Mouse (Mus musculus) ES-Bruce4 (cell line): ENCODE data around the gene Lipt2. TPM values are rescaled to one million over a fixed set of nuclear protein-coding genes. Genes with fewer than 3 reads are reported as not detected.

Experiments used
- H3K27ac ChIP-seq: 2 replicates; pipeline ENCODE4 v1.5.1; 2012; ENCODE audit warnings: low read length, inconsistent platforms; ENCODE audit not compliant: insufficient read depth
- H3K27me3 ChIP-seq: 2 replicates; pipeline ENCODE4 v1.6.1; 2012; ENCODE audit warnings: mild to moderate bottlenecking, low read length, inconsistent platforms; ENCODE audit not compliant: control insufficient read depth, poor library complexity, insufficient read depth, severe bottlenecking
- H3K36me3 ChIP-seq: 2 replicates; pipeline ENCODE4 v1.6.1; 2012; ENCODE audit warnings: inconsistent platforms, mild to moderate bottlenecking, low read length, moderate library complexity; ENCODE audit not compliant: control insufficient read depth, poor library complexity, insufficient read depth, severe bottlenecking
- H3K4me1 ChIP-seq: one replicate; pipeline ENCODE4 v1.8.1; 2011; ENCODE audit warnings: low read length; ENCODE audit not compliant: control insufficient read depth, insufficient read depth
- H3K4me3 ChIP-seq: 2 replicates; pipeline ENCODE4 v1.5.1; 2011; ENCODE audit warnings: low read depth, mild to moderate bottlenecking, low read length
- H3K9ac ChIP-seq: 2 replicates; pipeline ENCODE4 v1.6.1; 2012; ENCODE audit warnings: low read depth, mild to moderate bottlenecking, inconsistent platforms; ENCODE audit not compliant: poor library complexity, severe bottlenecking
- H3K9me3 ChIP-seq: replicated peaks from 2 replicates; pipeline ENCODE4 v1.6.1; 2012; ENCODE audit warnings: mild to moderate bottlenecking, low read length, inconsistent platforms; ENCODE audit not compliant: control insufficient read depth, poor library complexity, insufficient read depth, severe bottlenecking
- CTCF ChIP-seq: IDR thresholded peaks from one replicate; pipeline ENCODE4 v1.8.1; 2011; ENCODE audit warnings: low read depth, low read length
- EP300 ChIP-seq: IDR thresholded peaks from 2 replicates; pipeline ENCODE4 v1.6.1; 2011; ENCODE audit warnings: low read depth, low read length; ENCODE audit not compliant: insufficient read depth
- POLR2A ChIP-seq: IDR thresholded peaks from one replicate; pipeline ENCODE4 v1.8.1; 2011; ENCODE audit warnings: low read length; ENCODE audit not compliant: insufficient read depth
- polyA plus RNA-seq: library from polyadenylated mRNA; stranded (reverse); fragments of >200 nt; gene quantifications from 2 replicates; pipeline ENCODE4 v1.2.4, GENCODE M21; 2011; ENCODE audit warnings: low read depth; ENCODE audit not compliant: missing spikeins, insufficient read depth, insufficient read length

The Lipt2 gene
- polyA plus RNA-seq = 7.6 and 8.8 TPM in 2 replicates

GRCm38 (mm10) chr7:100159105-100159841, at the start of gene Lipt2:
Gene Lipt2, plus strand, starts transcription at chr7:100159277.
- peak; percentile 75 for TF ChIP-seq POLR2A
- TF ChIP-seq CTCF = no peak
- no peak for TF ChIP-seq EP300
- no peaks in the 10 kb centered on the region for H3K9me3 ChIP-seq

GRCm38 (mm10) chr7:100111506-100111905, 47.6 kb upstream of the Lipt2 start:
- Histone ChIP-seq H3K9me3 (no peaks in the 10 kb centered on the region), H3K4me3 (no peak overlapping the region), H3K36me3 (peaks cover 20% of the 10 kb centered on the region), H3K9ac (no peak overlapping the region), H3K27ac (no peak overlapping the region), H3K4me1 (no peaks in the 10 kb centered on the region), H3K27me3 (no peaks in the 10 kb centered on the region)
- TF ChIP-seq CTCF (no peak), EP300 (no peak), POLR2A (no peak)

More at GRCm38 (mm10) chr7:100159105-100159841, at the start of gene Lipt2:
- Histone ChIP-seq H3K4me1 (peaks cover 2% of the 10 kb centered on the region), H3K9ac (peak within 1 kb of the TSS; percentile 96), H3K27ac (peak within 1 kb of the TSS; percentile 63), H3K4me3 (peak within 1 kb of the TSS; percentile 99), H3K27me3 (no peaks in the 10 kb centered on the region), H3K36me3 (no peaks in the 10 kb centered on the region)

GRCm38 (mm10) chr7:100113821-100114220, 45.3 kb upstream of the Lipt2 start:
- Histone ChIP-seq H3K36me3 (peaks cover 16% of the 10 kb centered on the region), H3K27ac (no peak overlapping the region), H3K27me3 (no peaks in the 10 kb centered on the region), H3K4me1 (peaks cover under 1% of the 10 kb centered on the region), H3K4me3 (no peak overlapping the region), H3K9ac (no peak overlapping the region), H3K9me3 (no peaks in the 10 kb centered on the region)
- TF ChIP-seq CTCF (no peak), EP300 (no peak)

- peaks cover 16% of the 10 kb centered on the region for H3K36me3 ChIP-seq
- H3K27me3 ChIP-seq = no peaks in the 10 kb centered on the region
- H3K4me3 ChIP-seq = no peak overlapping the region
- no peak overlapping the region for H3K9ac ChIP-seq
- TF ChIP-seq EP300 (no peak), CTCF (no peak), POLR2A (no peak)
- peaks cover 4% of the 10 kb centered on the region for H3K4me1 ChIP-seq
- H3K9me3 ChIP-seq = no peaks in the 10 kb centered on the region
- no peak overlapping the region for H3K27ac ChIP-seq
These were observed 44.8 kb upstream of the Lipt2 start for GRCm38 (mm10) chr7:100114279-100114678.

DNA sequence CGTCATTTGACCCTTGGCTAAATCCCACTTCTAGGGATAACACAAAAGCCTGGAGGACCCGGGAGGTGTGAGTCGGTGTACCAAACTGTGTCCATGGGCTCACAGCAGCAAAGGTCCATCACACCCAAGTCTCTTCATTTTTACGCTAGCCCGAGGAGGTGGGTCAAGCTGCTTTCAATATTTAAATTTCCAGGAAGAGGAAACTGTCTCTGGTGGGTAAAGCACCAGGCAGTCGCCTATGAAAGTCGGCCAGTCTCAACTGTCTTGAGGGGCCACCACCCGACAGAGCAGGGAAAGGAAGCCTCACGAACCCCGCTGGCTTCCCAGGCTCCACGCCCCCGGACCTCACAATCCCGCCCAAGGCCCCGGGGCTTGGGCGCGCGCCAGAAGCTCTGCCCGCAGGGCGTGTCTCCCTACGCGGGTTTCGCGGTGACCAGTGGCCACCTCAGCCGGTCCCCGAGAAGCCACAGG, 38.3 kb upstream of the Lipt2 start:
- TF ChIP-seq POLR2A (no peak), CTCF (no peak), EP300 (no peak)
- Histone ChIP-seq H3K4me1 (peaks cover 4% of the 10 kb centered on the region), H3K27ac (no peak overlapping the region)

GRCm38 (mm10) chr7:100121376-100121789, 37.7 kb upstream of the Lipt2 start, which contains the start of gene Pold3:
Gene Pold3, minus strand, starts transcription at chr7:100121565.
- Histone ChIP-seq H3K27ac (no peak within 1 kb of the TSS), H3K27me3 (no peaks in the 10 kb centered on the region), H3K36me3 (no peaks in the 10 kb centered on the region), H3K4me3 (peak within 1 kb of the TSS; percentile 70), H3K9me3 (no peaks in the 10 kb centered on the region), H3K9ac (peak within 1 kb of the TSS; percentile 87), H3K4me1 (peaks cover 4% of the 10 kb centered on the region)
- TF ChIP-seq CTCF (no peak), EP300 (peak; percentile 41; the same call in 1 of the 2 replicates), POLR2A (peak; percentile 73)

More for the DNA sequence above, 38.3 kb upstream of the Lipt2 start:
- H3K27me3 ChIP-seq = no peaks in the 10 kb centered on the region
- H3K9ac ChIP-seq = peak overlapping the region; percentile 87
- no peaks in the 10 kb centered on the region for H3K9me3 ChIP-seq
- peak overlapping the region; percentile 70 for H3K4me3 ChIP-seq
- no peaks in the 10 kb centered on the region for H3K36me3 ChIP-seq
